Mouse (Mus musculus) E14TG2a.4 (cell line): ENCODE results near the gene Map2k3.
A peak's percentile ranks its signal among the peaks of the same experiment; 100 is the strongest.

ENCODE experiments used
- H3K27me3 ChIP-seq: 2 replicates; pipeline ENCODE4 v1.6.1; 2014; ENCODE audit warnings: low read length, control low read depth; ENCODE audit not compliant: insufficient read depth
- H3K36me3 ChIP-seq: 2 replicates; pipeline ENCODE4 v1.6.1; 2014; ENCODE audit warnings: low read length, control low read depth; ENCODE audit not compliant: insufficient read depth
- H3K4me1 ChIP-seq: replicated peaks from 2 replicates; pipeline ENCODE4 v1.6.1; 2014; ENCODE audit warnings: low read depth, low read length, control low read depth
- H3K4me3 ChIP-seq: replicated peaks from 2 replicates; pipeline ENCODE4 v1.5.1; 2014; ENCODE audit warnings: mild to moderate bottlenecking, low read length
- H3K9me3 ChIP-seq: 2 replicates; pipeline ENCODE4 v1.6.1; 2014; ENCODE audit warnings: low read length, control low read depth
- CTCF ChIP-seq: conservative IDR thresholded peaks from 2 replicates; pipeline ENCODE4 v1.5.1; 2014; ENCODE audit warnings: low read length
- NANOG ChIP-seq: IDR thresholded peaks from 2 replicates; pipeline ENCODE4 v1.6.1; 2014; ENCODE audit warnings: borderline replicate concordance, low read length, mixed read lengths
- POU5F1 ChIP-seq: IDR thresholded peaks from 2 replicates; pipeline ENCODE4 v1.6.1; 2014; ENCODE audit warnings: low read length, borderline replicate concordance

Gene Map2k3

DNA sequence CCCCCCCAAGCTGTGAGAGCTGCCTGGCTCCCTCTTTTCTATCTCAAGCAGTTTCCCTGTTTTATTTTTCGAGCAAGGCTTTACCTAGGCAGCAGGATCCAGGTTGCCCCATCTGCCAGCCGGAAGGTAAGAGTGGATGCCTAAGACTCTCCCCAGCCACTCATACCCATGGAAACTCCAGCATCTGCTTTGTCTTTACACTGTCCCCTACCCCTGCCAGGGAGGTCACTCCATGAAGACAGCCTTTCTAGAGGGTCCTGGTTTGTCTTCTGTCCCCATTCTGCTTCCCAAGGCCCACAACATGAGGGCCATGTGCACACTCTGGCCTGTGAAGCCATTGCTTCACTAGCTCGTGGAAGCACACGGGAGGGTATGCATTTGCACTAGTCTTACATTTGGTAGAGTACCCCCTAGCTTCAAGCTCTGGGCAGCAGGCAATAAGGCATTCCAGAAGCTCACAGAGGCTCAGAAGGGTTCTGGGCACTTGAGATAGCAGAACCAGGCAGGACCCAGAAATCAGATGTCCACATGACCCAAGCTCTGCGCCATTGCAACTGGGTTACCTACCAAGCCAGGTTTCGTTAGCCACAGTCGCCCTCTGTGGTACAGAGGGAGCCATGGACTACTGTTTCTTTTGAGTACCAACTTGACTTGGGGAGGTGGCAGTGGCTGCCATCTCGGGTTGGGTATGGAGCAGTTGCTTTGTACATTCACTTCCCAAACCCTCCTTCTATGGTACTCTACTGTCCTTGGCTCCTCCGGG is 24.0 kb downstream of the Map2k3 start:
- H3K4me1 ChIP-seq = peaks cover 35% of the 10 kb centered on the region
- no peak overlapping the region for H3K4me3 ChIP-seq
- H3K9me3 ChIP-seq = no peaks in the 10 kb centered on the region
- TF ChIP-seq CTCF = no peak
- TF ChIP-seq POU5F1 = no peak
- TF ChIP-seq NANOG = no peak
- H3K36me3 ChIP-seq = peaks cover 27% of the 10 kb centered on the region
- H3K27me3 ChIP-seq = peaks cover 15% of the 10 kb centered on the region

DNA sequence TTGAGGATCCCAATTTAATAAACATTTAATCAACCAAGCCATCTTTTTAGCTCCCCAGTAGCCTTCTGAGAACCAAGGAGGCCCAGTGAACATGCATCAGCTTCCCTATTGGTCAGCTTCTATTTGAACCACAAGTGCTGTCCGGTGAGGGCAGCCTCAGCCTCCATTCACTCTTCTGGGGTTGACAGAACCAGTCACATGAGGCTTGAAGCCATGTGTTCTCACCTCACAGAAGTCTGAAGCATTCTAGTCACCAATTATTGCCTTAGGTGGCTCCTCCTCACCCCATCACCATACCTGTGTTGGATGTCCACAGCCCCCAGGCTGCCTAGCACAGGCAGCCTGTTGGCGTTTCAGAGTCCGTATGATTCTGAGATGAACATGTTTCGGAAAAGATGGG is 27.1 kb downstream of the Map2k3 start:
- TF ChIP-seq POU5F1 (no peak), NANOG (no peak), CTCF (no peak)
- H3K27me3 ChIP-seq = peaks cover 15% of the 10 kb centered on the region

DNA sequence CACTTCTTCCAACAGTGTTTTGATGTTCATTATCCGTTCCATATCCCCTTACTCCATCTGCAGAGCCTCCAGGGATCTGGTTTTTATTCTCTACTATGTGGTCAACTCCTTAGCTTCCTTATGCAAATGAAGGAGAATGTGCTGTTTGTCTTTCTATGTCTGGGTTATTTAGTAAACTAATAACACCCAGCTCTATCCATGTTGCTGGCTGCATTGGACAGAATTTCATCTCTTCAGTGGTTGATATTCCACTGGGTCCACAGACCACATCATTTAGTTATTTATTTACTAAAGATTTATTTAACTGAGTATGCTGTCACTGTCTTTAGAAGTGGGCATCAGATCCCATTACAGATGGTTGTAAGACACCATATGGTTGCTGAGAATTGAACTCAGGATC is 29.3 kb downstream of the Map2k3 start:
- H3K4me1 ChIP-seq = peaks cover 7% of the 10 kb centered on the region
- no peak overlapping the region for H3K4me3 ChIP-seq
- TF ChIP-seq CTCF (no peak), NANOG (no peak), POU5F1 (no peak)
- H3K27me3 ChIP-seq = peaks cover 15% of the 10 kb centered on the region
- H3K36me3 ChIP-seq = no peaks in the 10 kb centered on the region
- no peaks in the 10 kb centered on the region for H3K9me3 ChIP-seq

More for the DNA sequence above, 27.1 kb downstream of the Map2k3 start:
- no peaks in the 10 kb centered on the region for H3K9me3 ChIP-seq
- H3K36me3 ChIP-seq = no peaks in the 10 kb centered on the region
- no peak overlapping the region for H3K4me3 ChIP-seq
- H3K4me1 ChIP-seq = peaks cover 22% of the 10 kb centered on the region

- Histone ChIP-seq H3K4me3 (no peak overlapping the region), H3K4me1 (peaks cover 2% of the 10 kb centered on the region; the same call in 1 of the 2 replicates), H3K36me3 (no peaks in the 10 kb centered on the region), H3K27me3 (0 out of 2 replicates have a peak, but pooled peaks cover 6% of the 10 kb centered on the region), H3K9me3 (no peaks in the 10 kb centered on the region)
- TF ChIP-seq NANOG (no peak), POU5F1 (no peak), CTCF (no peak)
Observed at GRCm38 (mm10) chr11:60962709-60963108, 30.9 kb downstream of the Map2k3 start.

- no peak for TF ChIP-seq CTCF
- no peak for TF ChIP-seq POU5F1
- TF ChIP-seq NANOG = no peak
- Histone ChIP-seq H3K4me1 (peaks cover 9% of the 10 kb centered on the region), H3K36me3 (no peaks in the 10 kb centered on the region), H3K27me3 (no peaks in the 10 kb centered on the region), H3K9me3 (no peaks in the 10 kb centered on the region), H3K4me3 (no peak overlapping the region)
Observed at GRCm38 (mm10) chr11:60966974-60967373, 35.1 kb downstream of the Map2k3 start.

DNA sequence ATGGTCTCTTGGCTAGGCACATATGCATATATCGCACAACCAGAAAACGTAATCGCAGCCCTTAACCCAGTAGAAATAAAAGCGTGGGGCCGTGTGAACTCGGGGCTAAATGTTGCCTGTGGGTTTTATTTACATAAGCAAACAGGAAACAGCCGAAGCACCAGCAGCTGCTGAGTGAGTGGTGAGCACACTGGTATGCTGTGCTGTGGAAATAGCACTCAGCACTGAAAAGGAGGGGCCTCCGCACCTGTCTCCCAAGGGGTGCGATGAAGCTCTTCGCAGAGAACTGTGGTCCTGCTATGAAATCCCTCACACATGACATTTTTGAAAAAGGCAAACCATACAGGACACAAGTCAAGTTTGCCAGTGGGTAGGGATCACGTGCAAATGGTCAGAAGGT is 43.3 kb downstream of the Map2k3 start:
- H3K4me3 ChIP-seq = no peak overlapping the region
- H3K9me3 ChIP-seq = no peaks in the 10 kb centered on the region
- H3K36me3 ChIP-seq = no peaks in the 10 kb centered on the region
- peaks cover 55% of the 10 kb centered on the region for H3K4me1 ChIP-seq
- TF ChIP-seq NANOG (no peak), POU5F1 (no peak), CTCF (no peak)
- H3K27me3 ChIP-seq = no peaks in the 10 kb centered on the region

DNA sequence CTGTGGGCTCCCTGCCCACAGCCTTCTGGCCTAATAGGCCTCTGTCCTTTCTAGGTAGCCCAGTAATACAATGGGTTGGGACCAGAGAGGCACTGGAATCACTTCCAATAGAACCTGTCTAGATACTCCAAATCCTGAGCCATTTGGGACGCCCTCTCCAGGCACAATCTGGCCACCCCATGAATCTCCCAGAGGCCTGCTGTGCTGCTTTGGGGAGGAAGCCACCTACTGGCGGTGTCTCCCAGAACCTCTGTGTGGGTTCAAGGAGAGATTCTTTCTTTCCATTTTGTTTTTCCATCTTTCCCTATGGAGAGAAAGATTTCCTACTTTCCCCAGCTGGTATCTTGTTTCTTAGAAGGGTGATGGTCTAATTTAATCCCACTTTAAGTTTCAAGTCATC is 44.4 kb downstream of the Map2k3 start:
- H3K4me3 ChIP-seq = 0 out of 2 replicates have a peak overlapping the region, but pooled peaks have one; percentile 17
- no peaks in the 10 kb centered on the region for H3K36me3 ChIP-seq
- H3K9me3 ChIP-seq = no peaks in the 10 kb centered on the region
- no peaks in the 10 kb centered on the region for H3K27me3 ChIP-seq
- peaks cover 64% of the 10 kb centered on the region for H3K4me1 ChIP-seq
- TF ChIP-seq NANOG = no peak
- no peak for TF ChIP-seq POU5F1
- no peak for TF ChIP-seq CTCF

GRCm38 (mm10) chr11:60976742-60977141 is 44.9 kb downstream of the Map2k3 start:
- TF ChIP-seq CTCF = peak; percentile 22
- no peak for TF ChIP-seq POU5F1
- H3K36me3 ChIP-seq = no peaks in the 10 kb centered on the region
- H3K27me3 ChIP-seq = no peaks in the 10 kb centered on the region
- H3K4me3 ChIP-seq = peak overlapping the region; percentile 53; the same call in 1 of the 2 replicates
- no peaks in the 10 kb centered on the region for H3K9me3 ChIP-seq
- peaks cover 68% of the 10 kb centered on the region for H3K4me1 ChIP-seq

DNA sequence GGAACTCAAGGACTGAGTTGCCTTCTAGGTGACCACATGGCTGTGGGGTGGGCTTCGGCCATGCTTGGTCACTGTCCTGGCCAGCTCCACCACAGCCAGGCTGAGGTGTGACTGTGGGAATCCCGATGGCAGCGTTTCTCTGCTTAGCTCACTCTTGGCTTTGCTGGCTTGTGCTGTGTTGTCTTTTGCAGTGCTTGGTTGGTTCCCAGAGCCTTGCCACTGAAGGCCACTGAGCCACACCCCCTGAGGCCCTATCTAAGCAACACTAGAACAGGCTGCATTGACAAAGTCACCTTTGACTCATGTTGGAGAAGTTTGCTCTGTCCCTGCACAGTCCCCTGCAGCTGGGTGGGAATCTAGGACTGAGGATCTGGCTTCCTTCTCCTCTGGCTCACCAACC is 45.3 kb downstream of the Map2k3 start:
- no peaks in the 10 kb centered on the region for H3K9me3 ChIP-seq
- H3K4me1 ChIP-seq = peaks cover 72% of the 10 kb centered on the region
- peak overlapping the region; percentile 53 for H3K4me3 ChIP-seq
- TF ChIP-seq CTCF (no peak), NANOG (no peak), POU5F1 (no peak)
- H3K36me3 ChIP-seq = no peaks in the 10 kb centered on the region
- H3K27me3 ChIP-seq = no peaks in the 10 kb centered on the region
